Mouse (Mus musculus) liver, embryonic 12.5 days (tissue): Measurements from ENCODE around the gene Sulf2. TPM values are rescaled to one million over a fixed set of nuclear protein-coding genes. Genes with fewer than 3 reads are reported as not detected.

Experiments
- ATAC-seq: fragments of 200-750 bp; cut with Nextera tagmentation; 2 replicates; pipeline ENCODE4 v1.8.0; 2017; ENCODE audit warnings: moderate number of reproducible peaks, mild to moderate bottlenecking, moderate library complexity
- H3K27ac ChIP-seq: fragments of 300-500 bp; sonication (generic); 2 replicates; pipeline ENCODE4 v1.5.1; 2016; ENCODE audit warnings: mild to moderate bottlenecking
- H3K27me3 ChIP-seq: fragments of 300-500 bp; sonication (generic); replicated peaks from 2 replicates; pipeline ENCODE4 v1.6.1; 2016; ENCODE audit warnings: mild to moderate bottlenecking, moderate library complexity
- H3K36me3 ChIP-seq: fragments of 300-500 bp; sonication (generic); 2 replicates; pipeline ENCODE4 v1.6.1; 2016; ENCODE audit warnings: mild to moderate bottlenecking, moderate library complexity
- H3K4me1 ChIP-seq: fragments of 300-500 bp; sonication (generic); 2 replicates; pipeline ENCODE4 v1.6.1; 2016
- H3K4me2 ChIP-seq: fragments of 300-500 bp; sonication (generic); 2 replicates; pipeline ENCODE4 v1.6.1; 2016; ENCODE audit warnings: mild to moderate bottlenecking, moderate library complexity
- H3K4me3 ChIP-seq: fragments of 300-500 bp; sonication (generic); 2 replicates; pipeline ENCODE4 v1.5.1; 2016; ENCODE audit warnings: mild to moderate bottlenecking, moderate library complexity
- H3K9ac ChIP-seq: fragments of 300-500 bp; sonication (generic); 2 replicates; pipeline ENCODE4 v1.6.1; 2016; ENCODE audit warnings: mild to moderate bottlenecking, moderate library complexity
- H3K9me3 ChIP-seq: fragments of 300-500 bp; sonication (generic); replicated peaks from 2 replicates; pipeline ENCODE4 v1.6.1; 2016; ENCODE audit warnings: mild to moderate bottlenecking, moderate library complexity
- WGBS: fragments of 180-500 bp; shearing (Covaris S2); methylation state at CpG from one replicate; pipeline ENCODE4 v1.1.7; 2016; ENCODE audit not compliant: insufficient replicate concordance; 5-methylcytosine and 5-hydroxymethylcytosine counted together
- polyA plus RNA-seq: library from polyadenylated mRNA; unstranded; fragments of >200 nt; fragmentation: Nextera tagmentation; extraction: Ambion mirVana; gene quantifications from 2 replicates; pipeline ENCODE4 v1.2.1, GENCODE M21; 2016

Gene Sulf2
- polyA plus RNA-seq, 1 experiment from 2014 or later, result 7.5 TPM

GRCm38 (mm10) chr2:166170173-166170572 lies 14.7 kb upstream of the Sulf2 start:
- 54% methylated on average over 7 of the region's 7 CpGs for WGBS
- Histone ChIP-seq H3K4me3 (no peak overlapping the region), H3K36me3 (no peaks in the 10 kb centered on the region), H3K27ac (no peak overlapping the region), H3K4me1 (no peaks in the 10 kb centered on the region), H3K9me3 (no peaks in the 10 kb centered on the region), H3K9ac (no peak overlapping the region), H3K27me3 (peaks cover 11% of the 10 kb centered on the region; the same call in 1 of the 2 replicates), H3K4me2 (no peak overlapping the region)
- no peak for ATAC-seq

- Histone ChIP-seq H3K4me1 (no peaks in the 10 kb centered on the region), H3K9ac (no peak overlapping the region), H3K4me2 (no peak overlapping the region), H3K4me3 (no peak overlapping the region), H3K27me3 (0 out of 2 replicates have a peak, but pooled peaks cover 8% of the 10 kb centered on the region), H3K36me3 (no peaks in the 10 kb centered on the region), H3K9me3 (no peaks in the 10 kb centered on the region), H3K27ac (no peak overlapping the region)
- no peak for ATAC-seq
- 36% methylated on average over 7 of the region's 7 CpGs for WGBS
Measured at GRCm38 (mm10) chr2:166168868-166169267, 13.4 kb upstream of the Sulf2 start.

- no peak overlapping the region for H3K4me2 ChIP-seq
- 58% methylated on average over 2 of the region's 2 CpGs for WGBS
- no peak overlapping the region for H3K9ac ChIP-seq
- H3K27ac ChIP-seq, result no peak overlapping the region
- no peak for ATAC-seq
- no peaks in the 10 kb centered on the region for H3K36me3 ChIP-seq
- no peaks in the 10 kb centered on the region for H3K27me3 ChIP-seq
- no peaks in the 10 kb centered on the region for H3K9me3 ChIP-seq
- no peak overlapping the region for H3K4me3 ChIP-seq
- H3K4me1 ChIP-seq, result no peaks in the 10 kb centered on the region
Measured at GRCm38 (mm10) chr2:166167387-166167786, 11.9 kb upstream of the Sulf2 start.

- H3K4me1 ChIP-seq, result no peaks in the 10 kb centered on the region
- no peak overlapping the region for H3K9ac ChIP-seq
- H3K27me3 ChIP-seq, result no peaks in the 10 kb centered on the region
- 65% methylated on average over 7 of the region's 7 CpGs for WGBS
- no peak for ATAC-seq
- no peaks in the 10 kb centered on the region for H3K9me3 ChIP-seq
- no peak overlapping the region for H3K4me2 ChIP-seq
- no peaks in the 10 kb centered on the region for H3K36me3 ChIP-seq
- no peak overlapping the region for H3K4me3 ChIP-seq
- no peak overlapping the region for H3K27ac ChIP-seq
Measured at GRCm38 (mm10) chr2:166165396-166165795, 9.9 kb upstream of the Sulf2 start.

GRCm38 (mm10) chr2:166164601-166165000 lies 9.1 kb upstream of the Sulf2 start:
- WGBS, result 48% methylated on average over 1 of the region's 1 CpGs
- H3K9ac ChIP-seq, result no peak overlapping the region
- ATAC-seq, result no peak
- no peaks in the 10 kb centered on the region for H3K27me3 ChIP-seq
- H3K36me3 ChIP-seq, result no peaks in the 10 kb centered on the region
- H3K9me3 ChIP-seq, result no peaks in the 10 kb centered on the region
- H3K4me1 ChIP-seq, result no peaks in the 10 kb centered on the region
- no peak overlapping the region for H3K4me3 ChIP-seq
- no peak overlapping the region for H3K27ac ChIP-seq
- no peak overlapping the region for H3K4me2 ChIP-seq

- H3K27ac ChIP-seq, result no peak overlapping the region
- H3K36me3 ChIP-seq, result no peaks in the 10 kb centered on the region
- no peaks in the 10 kb centered on the region for H3K27me3 ChIP-seq
- no peak for ATAC-seq
- H3K4me2 ChIP-seq, result no peak overlapping the region
- H3K4me3 ChIP-seq, result no peak overlapping the region
- H3K9ac ChIP-seq, result no peak overlapping the region
- H3K4me1 ChIP-seq, result no peaks in the 10 kb centered on the region
- no peaks in the 10 kb centered on the region for H3K9me3 ChIP-seq
- 60% methylated on average over 6 of the region's 6 CpGs for WGBS
Measured at GRCm38 (mm10) chr2:166163917-166164316, 8.5 kb upstream of the Sulf2 start.

- H3K36me3 ChIP-seq, result no peaks in the 10 kb centered on the region
- H3K4me3 ChIP-seq, result no peak overlapping the region
- no peaks in the 10 kb centered on the region for H3K4me1 ChIP-seq
- H3K27me3 ChIP-seq, result peaks cover under 1% of the 10 kb centered on the region; the same call in 1 of the 2 replicates
- no peak for ATAC-seq
- WGBS, result 71% methylated on average over 5 of the region's 5 CpGs
- H3K4me2 ChIP-seq, result no peak overlapping the region
- H3K9ac ChIP-seq, result no peak overlapping the region
- H3K27ac ChIP-seq, result no peak overlapping the region
- no peaks in the 10 kb centered on the region for H3K9me3 ChIP-seq
Measured at GRCm38 (mm10) chr2:166163252-166163651, 7.8 kb upstream of the Sulf2 start.

GRCm38 (mm10) chr2:166162160-166162559 lies 6.7 kb upstream of the Sulf2 start:
- WGBS, result 66% methylated on average over 5 of the region's 5 CpGs
- H3K27me3 ChIP-seq, result peaks cover 11% of the 10 kb centered on the region; the same call in 1 of the 2 replicates
- no peak overlapping the region for H3K4me2 ChIP-seq
- H3K9ac ChIP-seq, result no peak overlapping the region
- H3K4me3 ChIP-seq, result no peak overlapping the region
- H3K36me3 ChIP-seq, result no peaks in the 10 kb centered on the region
- no peak overlapping the region for H3K27ac ChIP-seq
- no peak for ATAC-seq
- no peaks in the 10 kb centered on the region for H3K9me3 ChIP-seq
- no peaks in the 10 kb centered on the region for H3K4me1 ChIP-seq

- no peaks in the 10 kb centered on the region for H3K4me1 ChIP-seq
- H3K4me3 ChIP-seq, result no peak overlapping the region
- H3K9ac ChIP-seq, result no peak overlapping the region
- H3K27me3 ChIP-seq, result peaks cover 38% of the 10 kb centered on the region
- no peak overlapping the region for H3K4me2 ChIP-seq
- H3K36me3 ChIP-seq, result no peaks in the 10 kb centered on the region
- no peaks in the 10 kb centered on the region for H3K9me3 ChIP-seq
- no peak for ATAC-seq
- no peak overlapping the region for H3K27ac ChIP-seq
- 57% methylated on average over 7 of the region's 7 CpGs for WGBS
Measured at GRCm38 (mm10) chr2:166159276-166159675, 3.8 kb upstream of the Sulf2 start.

GRCm38 (mm10) chr2:166157767-166158561 lies 2.5 kb upstream of the Sulf2 start:
- no peak overlapping the region for H3K4me2 ChIP-seq
- no peaks in the 10 kb centered on the region for H3K36me3 ChIP-seq
- H3K27ac ChIP-seq, result no peak overlapping the region
- peaks cover 52% of the 10 kb centered on the region for H3K27me3 ChIP-seq
- no peak overlapping the region for H3K4me3 ChIP-seq
- no peak overlapping the region for H3K9ac ChIP-seq
- 0 out of 2 replicates have a peak, but pooled peaks cover 11% of the 10 kb centered on the region for H3K4me1 ChIP-seq
- no peaks in the 10 kb centered on the region for H3K9me3 ChIP-seq
- 64% methylated on average over 12 of the region's 12 CpGs for WGBS
- ATAC-seq, result no peak

- WGBS, result 59% methylated on average over 2 of the region's 2 CpGs
- H3K4me1 ChIP-seq, result 0 out of 2 replicates have a peak, but pooled peaks cover 11% of the 10 kb centered on the region
- H3K4me2 ChIP-seq, result no peak overlapping the region
- H3K9me3 ChIP-seq, result no peaks in the 10 kb centered on the region
- H3K9ac ChIP-seq, result no peak overlapping the region
- no peaks in the 10 kb centered on the region for H3K36me3 ChIP-seq
- peaks cover 60% of the 10 kb centered on the region for H3K27me3 ChIP-seq
- no peak overlapping the region for H3K27ac ChIP-seq
- no peak overlapping the region for H3K4me3 ChIP-seq
- no peak for ATAC-seq
Measured at GRCm38 (mm10) chr2:166157144-166157543, 1.7 kb upstream of the Sulf2 start.

GRCm38 (mm10) chr2:166156122-166156521 lies 659 bp upstream of the Sulf2 start:
- Histone ChIP-seq H3K36me3 (no peaks in the 10 kb centered on the region), H3K4me1 (0 out of 2 replicates have a peak, but pooled peaks cover 11% of the 10 kb centered on the region), H3K4me3 (no peak overlapping the region), H3K4me2 (0 out of 2 replicates have a peak overlapping the region, but pooled peaks have one; percentile 69), H3K27ac (no peak overlapping the region), H3K9ac (no peak overlapping the region), H3K27me3 (peaks cover 70% of the 10 kb centered on the region), H3K9me3 (no peaks in the 10 kb centered on the region)
- no peak for ATAC-seq
- WGBS, result 14% methylated on average over 12 of the region's 12 CpGs
